Mouse (Mus musculus): ENCODE data around the gene Ugt1a5.

Ugt1a5 gene

GRCm38 (mm10) chr1:88224029-88224776 is 58.4 kb downstream of the Ugt1a5 start:
- DNase-seq (ENCODE audit: low spot score), result peak; percentile 79

DNA sequence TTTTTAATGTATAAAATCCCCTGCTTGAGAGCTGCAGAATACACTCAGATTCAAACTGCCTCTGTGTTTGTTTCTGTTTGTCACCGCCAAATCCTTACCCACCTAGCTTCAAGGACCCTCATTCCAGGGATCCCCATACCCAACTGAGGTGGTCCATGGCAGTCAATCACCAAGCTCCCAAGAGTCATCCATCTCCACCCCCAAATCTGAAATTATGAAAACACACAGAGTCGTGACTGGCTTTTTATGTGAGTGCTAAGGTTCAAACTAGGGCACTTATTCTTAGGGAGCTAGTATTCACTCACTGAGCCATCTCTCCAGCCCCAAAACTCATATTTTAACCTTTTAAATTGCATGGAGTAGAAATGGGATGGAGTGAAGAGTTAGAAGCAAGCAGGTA is 59.5 kb downstream of the Ugt1a5 start:
- peak; percentile 5 for DNase-seq (ENCODE audit: low spot score)

- peak; percentile 1 for DNase-seq (ENCODE audit: low spot score)
These were observed 59.9 kb downstream of the Ugt1a5 start for GRCm38 (mm10) chr1:88225741-88226140.

- peak; percentile 2 for DNase-seq (ENCODE audit: low spot score)
These were observed 61.0 kb downstream of the Ugt1a5 start, which contains the start of gene Mroh2a for GRCm38 (mm10) chr1:88226670-88227379. Gene Mroh2a (plus strand): TSS chr1:88226986.

GRCm38 (mm10) chr1:88227482-88227881 is 61.7 kb downstream of the Ugt1a5 start:
- DNase-seq (ENCODE audit: low spot score), result peak; percentile 2

DNA sequence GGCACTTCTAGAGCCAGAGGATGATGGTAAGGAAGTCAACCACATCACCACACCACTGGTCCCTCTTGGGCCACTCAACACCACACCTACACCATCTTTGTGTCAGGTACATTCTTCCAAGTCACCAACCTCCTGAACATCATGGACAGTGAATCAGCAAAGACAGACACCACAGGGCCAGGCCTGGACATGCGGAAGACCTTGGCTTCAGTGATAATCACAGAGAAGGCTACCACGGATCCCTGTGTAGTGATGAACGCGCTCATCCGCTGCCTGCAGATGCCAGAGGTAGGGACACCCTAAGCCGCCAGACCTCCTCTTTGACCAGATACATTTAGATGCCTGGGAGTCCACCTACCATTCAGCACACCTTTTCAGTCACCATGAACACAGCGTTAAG is 62.3 kb downstream of the Ugt1a5 start:
- peak; percentile 7 for DNase-seq (ENCODE audit: low spot score)

- DNase-seq (ENCODE audit: low spot score), result no peak
These were observed 63.8 kb downstream of the Ugt1a5 start for GRCm38 (mm10) chr1:88229566-88229965.

- DNase-seq (ENCODE audit: low spot score), result peak; percentile 20
These were observed 64.2 kb downstream of the Ugt1a5 start for GRCm38 (mm10) chr1:88229986-88230385.

DNA sequence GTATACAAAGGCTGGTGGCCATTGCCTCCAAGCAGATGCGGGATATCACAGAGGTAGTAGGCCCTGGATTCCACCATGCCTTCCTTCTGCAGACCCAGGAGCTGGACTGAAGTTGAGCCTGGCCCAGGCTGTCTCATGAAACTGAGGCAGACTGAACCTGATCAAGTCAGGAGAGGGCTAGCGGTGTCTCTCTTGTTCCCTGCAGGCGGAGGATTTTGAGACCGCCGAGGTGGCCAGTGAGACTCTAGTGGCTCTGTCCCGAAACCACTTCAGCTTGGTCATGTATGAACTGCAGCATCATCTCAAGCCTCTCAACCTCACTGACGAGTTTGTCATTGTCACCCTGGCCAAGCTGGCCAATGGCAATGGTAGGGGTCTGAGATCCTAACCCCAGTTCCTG is 64.6 kb downstream of the Ugt1a5 start:
- DNase-seq (ENCODE audit: low spot score), result peak; percentile 7

GRCm38 (mm10) chr1:88230981-88231802 is 65.4 kb downstream of the Ugt1a5 start:
- DNase-seq (ENCODE audit: low spot score), result peak; percentile 11

DNA sequence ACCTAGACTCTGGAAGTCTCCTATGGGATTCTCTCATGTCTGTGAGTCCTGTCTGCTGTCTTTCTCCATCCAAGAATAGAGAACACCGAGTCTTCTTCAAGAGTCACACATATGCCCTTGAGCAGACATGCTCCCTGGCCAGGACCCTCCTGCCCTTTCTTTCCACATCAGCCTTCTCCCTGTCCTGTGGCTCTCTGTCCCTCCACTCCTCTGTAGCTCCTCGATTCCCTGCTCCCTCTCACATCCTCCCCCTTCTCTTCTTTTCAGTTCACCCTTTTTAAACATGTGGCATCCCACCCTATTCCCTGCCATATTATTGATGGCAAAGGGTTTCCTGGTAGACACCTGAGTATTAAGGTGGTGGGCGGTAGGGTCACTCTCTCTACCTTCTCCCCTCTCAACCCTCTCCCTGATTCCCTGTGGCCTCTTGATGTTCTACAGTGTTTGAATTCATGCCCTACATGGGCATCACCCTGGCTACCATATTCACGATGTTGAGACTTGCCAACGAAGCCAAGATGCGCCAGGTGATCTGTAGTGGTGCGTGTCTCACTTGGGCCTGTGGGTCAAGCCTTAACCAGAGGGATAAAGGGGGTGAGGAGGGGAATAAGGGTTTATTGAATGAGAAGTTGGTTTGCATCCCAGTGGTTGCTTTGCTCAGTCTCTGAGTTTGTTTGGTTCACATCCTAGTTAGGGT is 66.1 kb downstream of the Ugt1a5 start:
- peak; percentile 11 for DNase-seq (ENCODE audit: low spot score)

DNA sequence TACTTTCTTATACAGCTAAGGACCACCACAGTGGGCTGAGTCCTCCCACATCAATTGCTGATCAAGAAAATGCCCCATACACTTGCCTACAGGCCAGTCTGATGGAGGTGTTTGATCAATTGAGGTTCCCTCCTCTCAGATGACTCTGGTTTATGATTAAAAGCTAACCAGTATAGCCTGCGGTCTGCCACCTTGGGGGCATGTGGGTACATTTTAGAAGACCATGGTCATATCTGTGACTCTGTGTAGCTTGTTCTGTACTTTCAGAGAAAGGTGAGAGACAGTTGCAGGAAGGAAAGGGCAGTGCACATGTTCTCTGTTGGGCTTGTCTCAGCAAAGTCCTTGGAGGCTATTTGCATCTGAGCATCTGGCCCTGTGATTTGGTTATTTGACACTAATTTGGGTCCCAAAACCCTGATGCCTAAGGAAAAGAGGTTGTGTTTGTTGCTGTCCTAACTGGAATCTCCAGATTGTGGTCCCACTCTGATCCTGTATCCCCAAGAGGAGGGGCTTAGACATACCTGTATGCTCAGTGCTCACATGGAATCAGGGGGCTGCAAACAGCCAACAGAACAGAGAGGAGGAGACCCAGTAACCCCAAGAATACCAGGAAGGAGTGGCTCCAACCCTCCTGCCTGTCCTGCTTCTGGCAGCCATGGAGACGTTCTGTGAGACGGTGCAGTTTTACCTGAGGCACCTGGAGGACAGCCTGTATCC is 67.0 kb downstream of the Ugt1a5 start:
- no peak for DNase-seq (ENCODE audit: low spot score)

DNA sequence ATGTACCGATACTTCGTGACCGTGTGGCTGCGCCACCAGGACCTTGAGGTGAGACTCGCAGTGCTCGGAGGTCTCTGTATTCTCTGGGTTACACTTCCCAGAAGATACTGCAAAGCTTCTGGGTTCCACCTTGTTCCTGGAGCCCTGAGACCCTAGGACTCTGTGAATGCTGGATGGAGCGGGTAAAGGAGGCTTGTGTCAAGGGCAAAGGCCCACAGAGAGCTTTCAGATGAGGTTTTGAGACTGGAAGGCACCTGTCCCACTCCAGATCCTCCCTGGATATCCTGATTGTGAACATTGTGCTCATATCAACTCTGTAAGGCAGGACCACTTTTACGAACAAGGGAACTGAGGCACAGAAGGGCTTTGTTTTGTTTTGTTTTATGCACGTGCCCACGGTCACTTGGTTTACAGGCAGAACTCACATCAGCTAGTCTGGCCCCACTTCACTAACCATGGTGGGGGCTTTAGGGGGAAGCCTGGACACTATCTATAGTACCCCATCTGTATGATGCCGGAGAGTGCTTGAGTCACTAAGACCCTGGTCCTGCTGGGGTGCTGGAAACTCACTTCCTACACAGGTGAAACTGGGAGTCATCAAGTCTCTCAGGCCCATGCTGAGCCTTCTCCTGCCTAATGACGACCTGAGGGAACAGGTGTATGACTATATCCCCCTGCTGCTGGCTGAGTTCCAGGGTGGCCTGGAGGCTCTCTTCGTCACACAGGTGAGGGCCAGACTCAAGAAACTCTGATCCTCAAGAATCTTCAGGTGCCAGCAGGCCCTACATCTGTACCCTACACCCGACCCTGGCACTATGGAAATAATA is 67.8 kb downstream of the Ugt1a5 start:
- no peak for DNase-seq (ENCODE audit: low spot score)

GRCm38 (mm10) chr1:88234248-88234610 is 68.4 kb downstream of the Ugt1a5 start:
- DNase-seq (ENCODE audit: low spot score), result no peak

DNA sequence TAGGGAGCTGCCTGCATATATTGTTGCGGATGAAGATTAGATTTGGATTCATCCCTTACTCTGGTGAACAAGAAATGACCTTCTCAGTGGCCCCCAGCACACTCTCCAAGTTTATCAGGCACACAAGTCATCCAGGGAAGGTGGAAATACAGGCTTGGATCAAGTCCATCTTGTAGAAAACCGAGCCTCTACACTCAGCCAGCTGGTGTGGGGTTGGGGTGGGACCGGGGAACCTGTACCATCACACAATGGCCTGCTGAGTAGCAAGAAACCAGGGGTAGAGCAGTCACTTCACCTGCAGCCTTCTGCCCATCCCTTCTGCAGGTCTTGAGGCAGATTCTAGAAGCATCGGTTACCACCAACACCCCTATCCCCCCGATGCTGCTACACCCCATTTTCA is 68.8 kb downstream of the Ugt1a5 start:
- DNase-seq (ENCODE audit: low spot score), result no peak

DNA sequence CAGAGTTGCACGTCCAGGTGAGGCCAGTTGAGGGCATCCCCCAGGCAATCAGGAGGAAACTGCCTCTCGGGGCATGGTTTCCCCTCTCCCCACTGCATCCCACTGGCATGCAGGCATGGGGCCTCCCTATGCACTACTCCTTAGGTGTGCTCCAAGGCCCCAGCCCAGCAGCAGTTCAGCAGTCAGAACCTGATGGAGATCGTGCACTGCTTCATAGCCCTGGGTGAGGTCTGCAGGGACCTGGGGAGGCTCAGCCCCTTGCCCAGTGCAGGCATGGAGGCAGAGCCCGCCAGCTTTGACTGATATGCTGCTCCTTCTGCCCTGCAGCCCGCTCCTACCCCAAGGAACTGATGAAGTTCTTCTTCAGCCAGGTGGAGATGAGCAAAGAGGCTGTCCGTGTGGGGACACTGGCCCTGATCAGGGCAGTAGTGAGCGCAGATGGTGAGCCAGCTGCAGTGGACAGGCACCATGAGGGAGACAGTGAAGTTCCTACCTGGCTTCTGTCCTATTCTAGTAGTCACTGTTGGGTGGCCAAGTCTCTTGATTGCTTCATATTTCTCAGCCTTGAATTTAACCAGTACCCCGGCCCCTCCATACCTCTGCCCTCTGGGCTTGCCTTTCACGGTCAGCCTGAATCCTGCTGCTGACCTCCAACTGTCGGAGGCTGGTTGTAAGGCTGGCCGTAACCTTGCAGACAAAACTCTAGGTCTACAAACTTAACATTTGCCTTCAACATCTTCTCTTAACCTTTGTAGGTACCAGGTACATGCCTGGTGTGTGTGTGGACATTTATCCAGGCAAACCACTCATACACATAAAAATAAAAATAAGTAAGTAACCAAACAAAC is 69.5 kb downstream of the Ugt1a5 start:
- DNase-seq (ENCODE audit: low spot score), result no peak

DNA sequence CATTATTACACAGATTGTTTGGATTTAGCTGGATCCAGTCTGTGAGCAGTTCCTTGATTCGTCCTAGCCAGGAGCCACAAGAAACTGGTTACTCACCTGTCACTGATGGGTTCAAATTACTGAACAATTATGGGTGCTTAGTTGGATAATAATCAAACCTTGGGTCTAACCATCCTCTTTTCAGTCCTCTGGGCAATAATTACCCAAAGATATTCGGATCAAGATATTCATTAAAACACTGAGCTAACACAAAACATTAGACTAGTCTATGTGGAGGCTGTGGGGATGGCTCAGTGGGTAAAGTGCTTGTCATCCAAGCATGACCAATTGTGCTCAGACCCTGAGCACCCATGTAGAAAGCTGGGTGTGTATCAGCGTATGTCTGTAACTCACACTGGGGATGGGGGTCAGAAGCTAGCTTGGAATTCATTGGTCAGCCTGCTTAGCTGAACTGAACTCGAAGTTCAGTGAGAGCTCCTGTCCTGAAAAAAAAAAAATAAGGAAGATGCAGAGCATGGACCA is 70.1 kb downstream of the Ugt1a5 start:
- DNase-seq (ENCODE audit: low spot score), result no peak

DNA sequence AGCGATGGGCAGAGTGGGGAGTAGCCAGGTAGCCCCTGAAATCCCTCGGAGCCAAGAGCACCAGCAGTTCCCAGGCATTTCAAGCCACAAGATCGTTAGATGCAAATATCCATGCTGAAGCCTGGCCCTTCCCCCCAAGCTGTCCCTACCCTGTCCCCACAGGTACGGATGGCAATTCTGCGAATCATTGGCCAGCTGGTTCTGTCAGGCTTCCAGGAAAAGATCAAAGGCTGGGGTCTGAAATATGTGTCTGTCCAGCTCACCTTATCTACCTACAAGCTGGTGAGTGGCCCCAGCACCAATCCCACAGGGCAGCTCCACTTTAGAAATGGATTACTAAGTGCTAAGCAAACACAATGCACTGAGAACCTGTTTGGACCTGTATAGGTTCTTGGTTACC is 71.5 kb downstream of the Ugt1a5 start:
- no peak for DNase-seq (ENCODE audit: low spot score)

DNA sequence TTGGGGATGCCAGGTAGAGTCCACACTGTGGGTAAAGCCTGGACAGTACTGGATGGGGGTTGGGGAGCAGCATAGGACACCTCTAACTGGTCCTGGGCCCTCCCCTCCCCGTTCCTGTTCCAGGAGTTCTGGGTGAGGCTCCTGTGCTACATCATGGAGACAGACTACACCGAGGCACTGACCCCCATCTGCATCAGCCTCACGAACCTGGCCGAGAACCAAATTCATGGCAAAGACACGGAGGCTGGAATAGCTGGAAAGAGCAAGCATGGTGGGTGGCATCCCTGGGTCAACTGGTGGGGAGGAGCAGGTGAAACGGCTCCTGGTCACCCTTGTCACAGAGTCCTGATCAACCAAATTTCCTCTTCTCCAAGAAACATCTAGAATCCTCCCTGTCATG is 73.0 kb downstream of the Ugt1a5 start:
- DNase-seq (ENCODE audit: low spot score), result no peak
